ENCODE assay signal across 8 mouse cellular contexts in genomic region chr11:23667128-23667527, GRCm38 (mm10). TPM values are rescaled to one million over a fixed set of nuclear protein-coding genes. Genes with fewer than 3 reads are reported as not detected.
DNase-seq lines count a peak whose midpoint lies in the region; ATAC-seq and TF ChIP-seq lines count a peak whose summit lies in the region.

No protein-coding gene starts in this region.

- 7% methylated on average over 3 of the region's 3 CpGs for WGBS in intestine, postnatal 0 days
- 37% methylated on average over 3 of the region's 3 CpGs for WGBS in midbrain, embryonic 14.5 days

- no peak for ATAC-seq in intestine, postnatal 0 days
- no peak for ATAC-seq in midbrain, embryonic 14.5 days (ENCODE audit: low FRiP score, low TSS enrichment)

- peak overlapping the region; percentile 16; the same call in 1 of the 2 replicates for H3K4me3 ChIP-seq in cortical plate, adult 2 months (ENCODE audit: insufficient read depth, low read length)
- peak overlapping the region; percentile 96 for H3K4me3 ChIP-seq in intestine, postnatal 0 days (ENCODE audit: low read depth, low read length)
- peak overlapping the region; percentile 96 for H3K4me3 ChIP-seq in midbrain, embryonic 14.5 days (replicated peaks; ENCODE audit: low read depth, low read length)

- TF ChIP-seq CTCF in cortical plate, adult 2 months (IDR thresholded peaks at IDR 0.05; ENCODE audit: extremely low read depth, insufficient read depth, low read length) = no peak
- TF ChIP-seq CTCF in intestine, postnatal 0 days (IDR thresholded peaks at IDR 0.05; ENCODE audit: low read depth) = no peak

- peak overlapping the region; percentile 69 for H3K4me2 ChIP-seq in intestine, postnatal 0 days (replicated peaks; ENCODE audit: low read depth)
- peak overlapping the region; percentile 72 for H3K4me2 ChIP-seq in midbrain, embryonic 14.5 days (ENCODE audit: low read length)

- DNase-seq in embryo, embryonic 11 days = peak; percentile 5
- DNase-seq in embryo, embryonic 10 days (ENCODE audit: low spot score) = no peak
- peak; percentile 76 for DNase-seq in 416B (ENCODE audit: low read depth)
- peak; percentile 60 for DNase-seq in midbrain, embryonic 14.5 days
- no peak for DNase-seq in adrenal gland, postnatal 10 days
- DNase-seq in adrenal gland, adult 8-10 months = no peak

- H3K9ac ChIP-seq in intestine, postnatal 0 days (ENCODE audit: low read depth, low read length) = no peak overlapping the region
- no peak overlapping the region for H3K9ac ChIP-seq in midbrain, embryonic 14.5 days (replicated peaks; ENCODE audit: low read length)

- H3K27ac ChIP-seq in cortical plate, adult 2 months (ENCODE audit: insufficient read depth, low read length) = no peak overlapping the region
- H3K27ac ChIP-seq in intestine, postnatal 0 days (ENCODE audit: low read depth, low read length) = no peak overlapping the region
- H3K27ac ChIP-seq in midbrain, embryonic 14.5 days (replicated peaks; ENCODE audit: low read depth, low read length) = no peak overlapping the region

- TF ChIP-seq POLR2A in cortical plate, adult 2 months (IDR thresholded peaks at IDR 0.05; ENCODE audit: extremely low read depth, insufficient read depth, low read length) = no peak

- 0 out of 2 replicates have a peak, but pooled peaks cover 3% of the 10 kb centered on the region for H3K36me3 ChIP-seq in intestine, postnatal 0 days (ENCODE audit: control insufficient read depth, insufficient read depth)
- H3K36me3 ChIP-seq in midbrain, embryonic 14.5 days (ENCODE audit: control insufficient read depth, insufficient read depth, low read length) = peaks cover 13% of the 10 kb centered on the region; the same call in 1 of the 2 replicates

- peaks cover 1% of the 10 kb centered on the region; the same call in 1 of the 2 replicates for H3K4me1 ChIP-seq in cortical plate, adult 2 months (ENCODE audit: control insufficient read depth, insufficient read depth, low read length)
- H3K4me1 ChIP-seq in intestine, postnatal 0 days (replicated peaks; ENCODE audit: control insufficient read depth, insufficient read depth, low read length) = peaks cover 4% of the 10 kb centered on the region; the same call in 1 of the 2 replicates
- H3K4me1 ChIP-seq in midbrain, embryonic 14.5 days (ENCODE audit: control insufficient read depth, insufficient read depth, low read length) = peaks cover 6% of the 10 kb centered on the region; the same call in 1 of the 2 replicates

- no peaks in the 10 kb centered on the region for H3K9me3 ChIP-seq in intestine, postnatal 0 days (ENCODE audit: control insufficient read depth)
- no peaks in the 10 kb centered on the region for H3K9me3 ChIP-seq in midbrain, embryonic 14.5 days (ENCODE audit: control insufficient read depth, low read length)

- no peaks in the 10 kb centered on the region for H3K27me3 ChIP-seq in intestine, postnatal 0 days (replicated peaks; ENCODE audit: control insufficient read depth, insufficient read depth, low read length)
- H3K27me3 ChIP-seq in midbrain, embryonic 14.5 days (ENCODE audit: control insufficient read depth, insufficient read depth, low read length) = no peaks in the 10 kb centered on the region

RNA-seq across cellular contexts. Expression of gene Pex13, which starts 1.4 kb away (rescaled TPM):
- 15.5 and 16.9 TPM in 2 replicates for polyA plus RNA-seq in cortical plate, adult 2 months (2012; rRNA removed)
- polyA plus RNA-seq in intestine, postnatal 0 days (2015; fragmentation: Nextera tagmentation; extraction: Ambion mirVana) = 29.7 and 36.1 TPM in 2 replicates
- 40.1 and 46.2 TPM in 2 replicates for polyA plus RNA-seq in midbrain, embryonic 14.5 days (2014; fragmentation: Nextera tagmentation; extraction: Ambion mirVana)
- total RNA-seq in adrenal gland, postnatal 10 days (2021) = 10 to 100 TPM; 56.8 to 59.9 TPM
- 10 to 100 TPM; 39.6 to 65.2 (median 55.0) TPM for total RNA-seq in adrenal gland, adult 8-10 months (2022)

RNA-seq across cellular contexts. Expression of gene Pus10, which starts 1.7 kb away (rescaled TPM):
- 9.5 and 10.4 TPM in 2 replicates for polyA plus RNA-seq in cortical plate, adult 2 months (2012; rRNA removed)
- polyA plus RNA-seq in intestine, postnatal 0 days (2015; fragmentation: Nextera tagmentation; extraction: Ambion mirVana) = 9.0 and 9.6 TPM in 2 replicates
- 11.2 and 14.3 TPM in 2 replicates for polyA plus RNA-seq in midbrain, embryonic 14.5 days (2014; fragmentation: Nextera tagmentation; extraction: Ambion mirVana)
- total RNA-seq in adrenal gland, postnatal 10 days (2021) = 10 to 100 TPM; 23.2 to 28.7 TPM
- 10 to 100 TPM; 17.4 to 27.4 (median 19.6) TPM for total RNA-seq in adrenal gland, adult 8-10 months (2022)

RNA-seq across cellular contexts. Expression of gene 0610010F05Rik, which starts 33.7 kb away (rescaled TPM):
- polyA plus RNA-seq in cortical plate, adult 2 months (2012; rRNA removed) = 24.3 and 24.6 TPM in 2 replicates
- polyA plus RNA-seq in intestine, postnatal 0 days (2015; fragmentation: Nextera tagmentation; extraction: Ambion mirVana) = 12.4 and 13.9 TPM in 2 replicates
- polyA plus RNA-seq in midbrain, embryonic 14.5 days (2014; fragmentation: Nextera tagmentation; extraction: Ambion mirVana) = 156 and 185 TPM in 2 replicates
- total RNA-seq in adrenal gland, postnatal 10 days (2021) = 10 to 100 TPM; 16.3 to 17.9 TPM
- 10 to 100 TPM; 13.6 to 17.6 (median 16.3) TPM for total RNA-seq in adrenal gland, adult 8-10 months (2022)

Comparison
In these comparisons a context has a peak if more than half of its experiments do, and no peak if none do; other contexts are left out.
1. DNase-seq: peak in embryo, embryonic 11 days (single experiment), 416B (single experiment) and midbrain, embryonic 14.5 days (single experiment); none in embryo, embryonic 10 days (single experiment), adrenal gland, postnatal 10 days (single experiment) and adrenal gland, adult 8-10 months (single experiment).
2. H3K4me3 ChIP-seq: peak in every context shown above with its lines; median percentile 96 in intestine, postnatal 0 days; 96 in midbrain, embryonic 14.5 days; 16 in cortical plate, adult 2 months.